Mouse (Mus musculus) liver, embryonic 14.5 days (tissue): Measurements from ENCODE around the gene Map4k5. TPM values are rescaled to one million over a fixed set of nuclear protein-coding genes. Genes with fewer than 3 reads are reported as not detected.

Source experiments
- ATAC-seq: fragments of 200-750 bp; cut with Nextera tagmentation; 2 replicates; pipeline ENCODE4 v1.8.0; 2017; ENCODE audit warnings: moderate number of reproducible peaks, mild to moderate bottlenecking, moderate library complexity; ENCODE audit not compliant: insufficient read depth
- DNase-seq, 3 experiments: peaks; one replicate each; pipeline ENCODE4 v3.0.0-alpha.2; 2012 to 2013; ENCODE audit warnings: low read depth in 3 of 3, low spot score in 3 of 3
- H3K27ac ChIP-seq: fragments of 300-500 bp; sonication (generic); 2 replicates; pipeline ENCODE4 v1.5.1; 2014; ENCODE audit warnings: moderate library complexity, mild to moderate bottlenecking, control low read depth, inconsistent platforms
- H3K27me3 ChIP-seq: fragments of 300-500 bp; sonication (generic); 2 replicates; pipeline ENCODE4 v1.6.1; 2014; ENCODE audit warnings: mild to moderate bottlenecking, low read length, moderate library complexity; ENCODE audit not compliant: control insufficient read depth, insufficient read depth
- H3K36me3 ChIP-seq: fragments of 300-500 bp; sonication (generic); replicated peaks from 2 replicates; pipeline ENCODE4 v1.6.1; 2014; ENCODE audit warnings: low read depth; ENCODE audit not compliant: control insufficient read depth, insufficient read depth
- H3K4me1 ChIP-seq, 2 experiments: fragments of 200-500 bp in 1 of 2; fragments of 300-500 bp in 1 of 2; sonication (generic) in 1 of 2; replicated peaks; 2 replicates each; pipeline ENCODE4 v1.6.1; 2012 to 2014; ENCODE audit warnings: antibody characterized with exemption in 1 of 2, inconsistent platforms in 1 of 2, low read length in 1 of 2; ENCODE audit not compliant: control insufficient read depth in 2 of 2, insufficient read depth in 2 of 2
- H3K4me2 ChIP-seq: fragments of 300-500 bp; sonication (generic); 2 replicates; pipeline ENCODE4 v1.6.1; 2014; ENCODE audit warnings: low read depth, mild to moderate bottlenecking, control low read depth, moderate library complexity
- H3K4me3 ChIP-seq, 2 experiments: fragments of 200-500 bp in 1 of 2; fragments of 300-500 bp in 1 of 2; sonication (generic) in 1 of 2; 2 replicates each; pipeline ENCODE4 v1.5.1; 2012 to 2014; ENCODE audit warnings: low read depth in 2 of 2, low read length in 2 of 2, mild to moderate bottlenecking in 2 of 2, control low read depth in 1 of 2, inconsistent platforms in 1 of 2, moderate library complexity in 1 of 2; ENCODE audit not compliant: insufficient read depth in 1 of 2
- H3K9ac ChIP-seq: fragments of 300-500 bp; sonication (generic); replicated peaks from 2 replicates; pipeline ENCODE4 v1.6.1; 2014; ENCODE audit warnings: mild to moderate bottlenecking, control low read depth, moderate library complexity
- H3K9me3 ChIP-seq: fragments of 300-500 bp; sonication (generic); 2 replicates; pipeline ENCODE4 v1.6.1; 2016; ENCODE audit warnings: low read length, mixed read lengths; ENCODE audit not compliant: control insufficient read depth
- CTCF ChIP-seq: IDR thresholded peaks from 2 replicates; pipeline ENCODE4 v1.5.1; 2016; ENCODE audit warnings: antibody characterized with exemption, low read depth, control low read depth
- EP300 ChIP-seq: IDR thresholded peaks from 2 replicates; pipeline ENCODE4 v1.6.1; 2016; ENCODE audit warnings: antibody characterized with exemption, low read depth
- whole genome bisulfite sequencing: fragments of 180-500 bp; shearing (Covaris S2); extraction: QIAGEN DNeasy Blood & Tissue Kit; methylation state at CpG from one replicate; pipeline ENCODE4 v1.1.7; 2014; ENCODE audit not compliant: insufficient replicate concordance; 5-methylcytosine and 5-hydroxymethylcytosine counted together
- polyA plus RNA-seq, 2 experiments: library from polyadenylated mRNA; depleted of rRNA in 1 of 2; stranded (reverse) in 1 of 2; unstranded in 1 of 2; fragments of >200 nt; fragmentation: Nextera tagmentation in 1 of 2; extraction: Ambion mirVana in 1 of 2; gene quantifications; 2 replicates each; pipeline versions ENCODE4 v1.2.1 to v1.2.3; 2012 to 2014

Gene Map4k5
- polyA plus RNA-seq, 2 experiments: 13.6 to 26.9 TPM

GRCm38 (mm10) chr12:69852288-69852687 is 40.7 kb downstream of the Map4k5 start:
- 87% methylated on average over 9 of the region's 9 CpGs for WGBS
- Histone ChIP-seq H3K4me2 (no peak overlapping the region), H3K4me3 (no peak overlapping the region), H3K4me1 (peaks cover 6 to 8% of the 10 kb centered on the region in 2 experiments), H3K9me3 (no peaks in the 10 kb centered on the region), H3K36me3 (peaks cover 43% of the 10 kb centered on the region), H3K27ac (no peak overlapping the region), H3K9ac (no peak overlapping the region), H3K27me3 (no peaks in the 10 kb centered on the region)
- DNase-seq (no peak), ATAC-seq (no peak)
- TF ChIP-seq EP300: no peak
- no peak for TF ChIP-seq CTCF

GRCm38 (mm10) chr12:69848083-69848878 is 44.7 kb downstream of the Map4k5 start:
- H3K4me3 ChIP-seq: no peak overlapping the region
- H3K4me1 ChIP-seq: no peaks in the 10 kb centered on the region
- no peak for TF ChIP-seq CTCF
- no peak for TF ChIP-seq EP300
- no peaks in the 10 kb centered on the region for H3K27me3 ChIP-seq
- 88% methylated on average over 12 of the region's 12 CpGs for WGBS
- H3K9me3 ChIP-seq: no peaks in the 10 kb centered on the region
- no peak overlapping the region for H3K4me2 ChIP-seq
- peaks cover 60% of the 10 kb centered on the region for H3K36me3 ChIP-seq
- DNase-seq (no peak), ATAC-seq (no peak)
- H3K27ac ChIP-seq: no peak overlapping the region
- no peak overlapping the region for H3K9ac ChIP-seq

- TF ChIP-seq CTCF: no peak
- TF ChIP-seq EP300: no peak
- Histone ChIP-seq H3K36me3 (peaks cover 63% of the 10 kb centered on the region), H3K9ac (no peak overlapping the region), H3K4me3 (no peak overlapping the region), H3K4me2 (no peak overlapping the region), H3K27ac (no peak overlapping the region), H3K4me1 (no peaks in the 10 kb centered on the region), H3K27me3 (no peaks in the 10 kb centered on the region), H3K9me3 (no peaks in the 10 kb centered on the region)
- WGBS: 75% methylated on average over 9 of the region's 9 CpGs
- no peak for DNase-seq
- peak; percentile 26; the same call in 1 of the 2 replicates for ATAC-seq
These were observed 46.5 kb downstream of the Map4k5 start for GRCm38 (mm10) chr12:69846499-69846898.

- peaks cover 66% of the 10 kb centered on the region for H3K36me3 ChIP-seq
- no peaks in the 10 kb centered on the region for H3K27me3 ChIP-seq
- no peak for DNase-seq
- no peak overlapping the region for H3K4me3 ChIP-seq
- no peaks in the 10 kb centered on the region for H3K4me1 ChIP-seq
- no peak overlapping the region for H3K9ac ChIP-seq
- no peaks in the 10 kb centered on the region for H3K9me3 ChIP-seq
- no peak for ATAC-seq
- WGBS: 55% methylated on average over 9 of the region's 9 CpGs
- no peak overlapping the region for H3K4me2 ChIP-seq
- no peak for TF ChIP-seq EP300
- TF ChIP-seq CTCF: no peak
- no peak overlapping the region for H3K27ac ChIP-seq
These were observed 47.3 kb downstream of the Map4k5 start for GRCm38 (mm10) chr12:69845722-69846121.

- no peaks in the 10 kb centered on the region for H3K27me3 ChIP-seq
- H3K27ac ChIP-seq: no peak overlapping the region
- TF ChIP-seq EP300 (no peak), CTCF (no peak)
- ATAC-seq (no peak), DNase-seq (no peak)
- 88% methylated on average over 19 of the region's 19 CpGs for WGBS
- no peaks in the 10 kb centered on the region for H3K9me3 ChIP-seq
- H3K4me1 ChIP-seq: no peaks in the 10 kb centered on the region
- no peak overlapping the region for H3K9ac ChIP-seq
- H3K36me3 ChIP-seq: peaks cover 61% of the 10 kb centered on the region
- no peak overlapping the region for H3K4me3 ChIP-seq
- H3K4me2 ChIP-seq: no peak overlapping the region
These were observed 49.2 kb downstream of the Map4k5 start for GRCm38 (mm10) chr12:69843531-69844445.
